Mouse (Mus musculus) stomach, embryonic 16.5 days (tissue): ENCODE data around the gene Fndc7. TPM values are rescaled to one million over a fixed set of nuclear protein-coding genes. Genes with fewer than 3 reads are reported as not detected.
A peak's percentile ranks its signal among the peaks of the same experiment; 100 is the strongest.

Source experiments
- ATAC-seq: fragments of 200-750 bp; cut with Nextera tagmentation; 2 replicates; pipeline ENCODE4 v1.8.0; 2017; ENCODE audit warnings: moderate number of reproducible peaks, moderate TSS enrichment; ENCODE audit not compliant: insufficient read depth, low FRiP score
- H3K27ac ChIP-seq: fragments of 300-500 bp; sonication (generic); 2 replicates; pipeline ENCODE4 v1.5.1; 2014; ENCODE audit warnings: low read length
- H3K27me3 ChIP-seq: fragments of 300-500 bp; sonication (generic); 2 replicates; pipeline ENCODE4 v1.6.1; 2014; ENCODE audit warnings: low read length, control low read depth, mixed read lengths; ENCODE audit not compliant: control insufficient read depth, insufficient read depth
- H3K36me3 ChIP-seq: fragments of 300-500 bp; sonication (generic); 2 replicates; pipeline ENCODE4 v1.6.1; 2014; ENCODE audit warnings: low read length; ENCODE audit not compliant: control insufficient read depth, insufficient read depth
- H3K4me1 ChIP-seq: fragments of 300-500 bp; sonication (generic); 2 replicates; pipeline ENCODE4 v1.6.1; 2014; ENCODE audit warnings: low read length, control low read depth, mixed read lengths; ENCODE audit not compliant: control insufficient read depth, insufficient read depth
- H3K4me2 ChIP-seq: fragments of 300-500 bp; sonication (generic); 2 replicates; pipeline ENCODE4 v1.6.1; 2014; ENCODE audit warnings: low read depth, low read length, mixed read lengths
- H3K4me3 ChIP-seq: fragments of 300-500 bp; sonication (generic); replicated peaks from 2 replicates; pipeline ENCODE4 v1.5.1; 2014; ENCODE audit warnings: mild to moderate bottlenecking, low read length
- H3K9ac ChIP-seq: fragments of 300-500 bp; sonication (generic); 2 replicates; pipeline ENCODE4 v1.6.1; 2014; ENCODE audit warnings: low read length
- H3K9me3 ChIP-seq: fragments of 300-500 bp; sonication (generic); replicated peaks from 2 replicates; pipeline ENCODE4 v1.6.1; 2016; ENCODE audit warnings: low read length, control low read depth; ENCODE audit not compliant: control insufficient read depth
- WGBS: fragments of 180-500 bp; shearing (Covaris S2); extraction: QIAGEN DNeasy Blood & Tissue Kit; methylation state at CpG from one replicate; pipeline ENCODE4 v1.1.7; 2014; 5-methylcytosine and 5-hydroxymethylcytosine counted together
- polyA plus RNA-seq: library from polyadenylated mRNA; unstranded; fragments of >200 nt; fragmentation: Nextera tagmentation; extraction: Ambion mirVana; gene quantifications from 2 replicates; pipeline ENCODE4 v1.2.1, GENCODE M21; 2015

The Fndc7 gene
- 0.20 and 0.40 TPM in 2 replicates for polyA plus RNA-seq

- Histone ChIP-seq H3K36me3 (no peaks in the 10 kb centered on the region), H3K4me2 (no peak within 1 kb of the TSS), H3K27ac (no peak within 1 kb of the TSS), H3K9me3 (no peaks in the 10 kb centered on the region), H3K4me1 (peaks cover 5% of the 10 kb centered on the region), H3K4me3 (no peak within 1 kb of the TSS), H3K9ac (no peak within 1 kb of the TSS), H3K27me3 (no peaks in the 10 kb centered on the region)
- 91% methylated on average over 1 of the region's 1 CpGs for WGBS
- ATAC-seq: no peak
Observed at GRCm38 (mm10) chr3:108889908-108890307, at the start of gene Fndc7. TSS of gene Fndc7 (minus strand) at chr3:108890008.

GRCm38 (mm10) chr3:108939573-108939972 is 49.8 kb upstream of the Fndc7 start, which contains the start of gene Henmt1:
TSS of gene Henmt1 (plus strand) at chr3:108939873.
- Histone ChIP-seq H3K4me2 (peak within 1 kb of the TSS; percentile 62), H3K9me3 (no peaks in the 10 kb centered on the region), H3K4me3 (peak within 1 kb of the TSS; percentile 40), H3K4me1 (no peaks in the 10 kb centered on the region), H3K27me3 (no peaks in the 10 kb centered on the region), H3K27ac (no peak within 1 kb of the TSS), H3K36me3 (no peaks in the 10 kb centered on the region), H3K9ac (peak within 1 kb of the TSS; percentile 62)
- WGBS: 78% methylated on average over 5 of the region's 5 CpGs
- ATAC-seq: no peak

GRCm38 (mm10) chr3:108938691-108939090 is 48.9 kb upstream of the Fndc7 start:
- Histone ChIP-seq H3K4me1 (no peaks in the 10 kb centered on the region), H3K4me3 (no peak overlapping the region), H3K27me3 (no peaks in the 10 kb centered on the region), H3K9me3 (no peaks in the 10 kb centered on the region), H3K36me3 (no peaks in the 10 kb centered on the region), H3K4me2 (no peak overlapping the region), H3K9ac (no peak overlapping the region), H3K27ac (no peak overlapping the region)
- WGBS: 88% methylated on average over 5 of the region's 5 CpGs
- no peak for ATAC-seq

- H3K4me3 ChIP-seq: no peak overlapping the region
- no peak overlapping the region for H3K4me2 ChIP-seq
- no peaks in the 10 kb centered on the region for H3K4me1 ChIP-seq
- no peak overlapping the region for H3K27ac ChIP-seq
- no peak overlapping the region for H3K9ac ChIP-seq
- WGBS: 91% methylated on average over 6 of the region's 6 CpGs
- no peaks in the 10 kb centered on the region for H3K27me3 ChIP-seq
- no peak for ATAC-seq
- no peaks in the 10 kb centered on the region for H3K36me3 ChIP-seq
- H3K9me3 ChIP-seq: peaks cover 3% of the 10 kb centered on the region; the same call in 1 of the 2 replicates
Observed at GRCm38 (mm10) chr3:108933557-108933956, 43.7 kb upstream of the Fndc7 start.

- no peak overlapping the region for H3K27ac ChIP-seq
- 83% methylated on average over 1 of the region's 1 CpGs for WGBS
- no peak for ATAC-seq
- H3K9me3 ChIP-seq: peaks cover 3% of the 10 kb centered on the region; the same call in 1 of the 2 replicates
- H3K27me3 ChIP-seq: no peaks in the 10 kb centered on the region
- H3K4me3 ChIP-seq: no peak overlapping the region
- no peak overlapping the region for H3K9ac ChIP-seq
- H3K4me1 ChIP-seq: no peaks in the 10 kb centered on the region
- H3K36me3 ChIP-seq: no peaks in the 10 kb centered on the region
- H3K4me2 ChIP-seq: no peak overlapping the region
Observed at GRCm38 (mm10) chr3:108926308-108926707, 36.5 kb upstream of the Fndc7 start.

GRCm38 (mm10) chr3:108925677-108926076 is 35.9 kb upstream of the Fndc7 start:
- ATAC-seq: no peak
- H3K27me3 ChIP-seq: no peaks in the 10 kb centered on the region
- H3K36me3 ChIP-seq: no peaks in the 10 kb centered on the region
- H3K4me3 ChIP-seq: no peak overlapping the region
- no peak overlapping the region for H3K9ac ChIP-seq
- no peak overlapping the region for H3K27ac ChIP-seq
- peaks cover 3% of the 10 kb centered on the region; the same call in 1 of the 2 replicates for H3K9me3 ChIP-seq
- 83% methylated on average over 4 of the region's 4 CpGs for WGBS
- H3K4me2 ChIP-seq: no peak overlapping the region
- no peaks in the 10 kb centered on the region for H3K4me1 ChIP-seq

GRCm38 (mm10) chr3:108921822-108922221 is 32.0 kb upstream of the Fndc7 start:
- no peak overlapping the region for H3K9ac ChIP-seq
- ATAC-seq: no peak
- H3K9me3 ChIP-seq: no peaks in the 10 kb centered on the region
- no peaks in the 10 kb centered on the region for H3K27me3 ChIP-seq
- H3K36me3 ChIP-seq: no peaks in the 10 kb centered on the region
- H3K4me2 ChIP-seq: no peak overlapping the region
- no peak overlapping the region for H3K27ac ChIP-seq
- no peaks in the 10 kb centered on the region for H3K4me1 ChIP-seq
- H3K4me3 ChIP-seq: no peak overlapping the region
- 89% methylated on average over 1 of the region's 1 CpGs for WGBS

- no peaks in the 10 kb centered on the region for H3K4me1 ChIP-seq
- no peak overlapping the region for H3K9ac ChIP-seq
- no peaks in the 10 kb centered on the region for H3K36me3 ChIP-seq
- no peak overlapping the region for H3K4me2 ChIP-seq
- no peak for ATAC-seq
- H3K27ac ChIP-seq: no peak overlapping the region
- no peaks in the 10 kb centered on the region for H3K9me3 ChIP-seq
- no peaks in the 10 kb centered on the region for H3K27me3 ChIP-seq
- no peak overlapping the region for H3K4me3 ChIP-seq
- WGBS: 87% methylated on average over 3 of the region's 3 CpGs
Observed at GRCm38 (mm10) chr3:108920442-108921070, 30.7 kb upstream of the Fndc7 start.

- Histone ChIP-seq H3K4me2 (no peak overlapping the region), H3K27ac (no peak overlapping the region), H3K4me3 (no peak overlapping the region), H3K9me3 (no peaks in the 10 kb centered on the region), H3K36me3 (no peaks in the 10 kb centered on the region), H3K9ac (no peak overlapping the region), H3K4me1 (no peaks in the 10 kb centered on the region), H3K27me3 (no peaks in the 10 kb centered on the region)
- WGBS: 98% methylated on average over 1 of the region's 1 CpGs
- no peak for ATAC-seq
Observed at GRCm38 (mm10) chr3:108918852-108919251, 29.0 kb upstream of the Fndc7 start.
